Mouse (Mus musculus) stomach, embryonic 16.5 days (tissue): ENCODE results near the gene Aph1b. TPM values are rescaled to one million over a fixed set of nuclear protein-coding genes. Genes with fewer than 3 reads are reported as not detected.

Experiments used
- ATAC-seq: fragments of 200-750 bp; cut with Nextera tagmentation; 2 replicates; pipeline ENCODE4 v1.8.0; 2017; ENCODE audit warnings: moderate number of reproducible peaks, moderate TSS enrichment; ENCODE audit not compliant: insufficient read depth, low FRiP score
- H3K27ac ChIP-seq: fragments of 300-500 bp; sonication (generic); 2 replicates; pipeline ENCODE4 v1.5.1; 2014; ENCODE audit warnings: low read length
- H3K27me3 ChIP-seq: fragments of 300-500 bp; sonication (generic); 2 replicates; pipeline ENCODE4 v1.6.1; 2014; ENCODE audit warnings: low read length, control low read depth, mixed read lengths; ENCODE audit not compliant: control insufficient read depth, insufficient read depth
- H3K36me3 ChIP-seq: fragments of 300-500 bp; sonication (generic); 2 replicates; pipeline ENCODE4 v1.6.1; 2014; ENCODE audit warnings: low read length; ENCODE audit not compliant: control insufficient read depth, insufficient read depth
- H3K4me1 ChIP-seq: fragments of 300-500 bp; sonication (generic); 2 replicates; pipeline ENCODE4 v1.6.1; 2014; ENCODE audit warnings: low read length, control low read depth, mixed read lengths; ENCODE audit not compliant: control insufficient read depth, insufficient read depth
- H3K4me2 ChIP-seq: fragments of 300-500 bp; sonication (generic); 2 replicates; pipeline ENCODE4 v1.6.1; 2014; ENCODE audit warnings: low read depth, low read length, mixed read lengths
- H3K4me3 ChIP-seq: fragments of 300-500 bp; sonication (generic); replicated peaks from 2 replicates; pipeline ENCODE4 v1.5.1; 2014; ENCODE audit warnings: mild to moderate bottlenecking, low read length
- H3K9ac ChIP-seq: fragments of 300-500 bp; sonication (generic); 2 replicates; pipeline ENCODE4 v1.6.1; 2014; ENCODE audit warnings: low read length
- H3K9me3 ChIP-seq: fragments of 300-500 bp; sonication (generic); replicated peaks from 2 replicates; pipeline ENCODE4 v1.6.1; 2016; ENCODE audit warnings: low read length, control low read depth; ENCODE audit not compliant: control insufficient read depth
- WGBS: fragments of 180-500 bp; shearing (Covaris S2); extraction: QIAGEN DNeasy Blood & Tissue Kit; methylation state at CpG from one replicate; pipeline ENCODE4 v1.1.7; 2014; 5-methylcytosine and 5-hydroxymethylcytosine counted together
- polyA plus RNA-seq: library from polyadenylated mRNA; unstranded; fragments of >200 nt; fragmentation: Nextera tagmentation; extraction: Ambion mirVana; gene quantifications from 2 replicates; pipeline ENCODE4 v1.2.1, GENCODE M21; 2015

Gene Aph1b
- polyA plus RNA-seq, 1 experiment from 2014 or later, result 11.6 TPM

DNA sequence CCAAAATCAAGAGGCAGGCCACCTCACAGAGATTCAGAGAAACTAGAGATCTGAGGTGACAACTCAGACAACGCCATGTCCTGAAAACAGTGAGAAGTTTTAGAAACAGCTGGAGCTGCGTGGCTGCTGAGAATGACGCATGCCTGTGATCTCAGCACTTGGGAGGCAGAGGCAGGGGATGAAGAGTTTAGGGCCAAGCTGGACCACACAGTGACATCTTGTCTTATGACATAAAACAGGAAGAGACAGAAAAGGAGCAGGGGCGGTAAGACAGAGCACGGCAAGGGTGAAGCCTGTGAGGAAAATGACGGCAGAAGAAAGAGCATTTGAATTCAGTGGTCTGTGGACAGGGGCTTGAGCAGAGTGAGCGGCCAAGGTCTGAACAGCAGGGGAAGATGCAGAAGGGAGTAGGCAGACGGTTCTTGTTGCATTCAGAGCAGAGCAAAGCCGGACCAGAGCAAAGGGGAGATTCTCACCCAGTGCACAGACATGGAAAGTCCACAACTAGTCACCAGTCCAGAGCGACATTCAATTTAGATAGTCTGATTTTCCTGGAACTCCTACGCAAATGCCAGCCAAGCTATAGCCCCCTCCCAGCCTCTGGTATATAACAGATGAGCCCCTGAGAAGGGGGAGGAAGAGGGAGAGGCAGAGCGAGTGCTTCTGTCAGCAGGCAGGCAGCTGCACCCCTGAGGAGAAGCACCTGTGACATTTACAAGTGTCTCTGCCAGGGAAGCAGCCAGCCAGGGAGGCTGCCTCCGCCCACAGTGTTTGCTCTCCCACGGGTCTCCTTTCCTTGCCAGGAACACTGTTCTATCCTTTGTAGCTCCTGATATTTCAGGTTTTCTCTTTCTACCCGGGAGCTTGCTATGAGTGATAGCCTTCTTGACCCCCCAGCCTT is 62.2 kb downstream of the Aph1b start:
- H3K4me1 ChIP-seq, result peaks cover 12% of the 10 kb centered on the region

DNA sequence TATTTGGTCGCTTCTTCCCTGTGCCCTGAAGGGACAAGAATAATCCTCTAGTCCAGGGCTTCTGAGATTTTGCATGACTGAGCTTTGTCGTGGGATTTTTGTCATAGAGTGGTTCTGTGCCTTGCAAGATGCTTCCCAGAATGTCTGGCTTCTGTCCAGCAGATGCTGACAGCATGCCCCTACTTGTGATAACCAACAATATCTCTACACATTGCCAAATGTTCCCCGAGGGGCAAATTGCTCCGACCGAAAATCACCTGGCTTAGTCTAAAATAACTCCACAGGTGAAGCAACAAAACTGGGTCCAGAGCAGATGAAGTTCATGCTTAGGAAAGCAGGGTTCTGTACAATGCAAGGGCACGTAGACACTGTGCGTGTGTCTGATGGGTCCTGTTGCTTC is 64.0 kb downstream of the Aph1b start:
- no peak for ATAC-seq
- Histone ChIP-seq H3K9ac (no peak overlapping the region), H3K4me2 (no peak overlapping the region), H3K36me3 (no peaks in the 10 kb centered on the region), H3K4me3 (no peak overlapping the region), H3K27me3 (no peaks in the 10 kb centered on the region), H3K4me1 (peaks cover 12% of the 10 kb centered on the region), H3K9me3 (no peaks in the 10 kb centered on the region), H3K27ac (peak overlapping the region; percentile 73)
- 68% methylated on average over 7 of the region's 7 CpGs for WGBS

More for the DNA sequence above, 62.2 kb downstream of the Aph1b start:
- Histone ChIP-seq H3K4me3 (no peak overlapping the region), H3K4me2 (peak overlapping the region; percentile 22), H3K9me3 (no peaks in the 10 kb centered on the region), H3K27ac (peak overlapping the region; percentile 72), H3K9ac (peak overlapping the region; percentile 4; the same call in 1 of the 2 replicates), H3K36me3 (no peaks in the 10 kb centered on the region), H3K27me3 (no peaks in the 10 kb centered on the region)
- WGBS, result 19% methylated on average over 15 of the region's 15 CpGs
- 0 out of 2 replicates have a peak, but pooled peaks have one; percentile 42 for ATAC-seq

DNA sequence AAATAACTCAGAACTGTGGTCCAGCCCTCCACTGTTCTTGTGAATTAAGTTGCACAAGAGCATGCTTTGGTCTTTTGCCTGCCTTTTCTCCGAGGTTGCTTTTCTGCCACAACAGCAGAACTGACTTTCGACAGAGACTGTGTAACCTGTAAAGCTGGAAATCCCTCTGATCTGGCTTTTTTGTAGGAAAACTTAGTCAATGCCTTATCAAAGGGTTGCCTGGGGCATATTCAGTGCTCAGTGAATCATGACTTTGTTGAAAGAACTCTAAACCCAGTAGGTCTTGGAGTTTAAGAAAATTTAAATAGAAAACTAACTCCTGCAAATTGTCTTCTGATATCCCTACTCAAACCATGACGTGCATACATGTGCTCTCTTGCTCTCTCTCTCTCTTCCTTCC is 64.7 kb downstream of the Aph1b start:
- H3K27ac ChIP-seq, result peak overlapping the region; percentile 73; the same call in 1 of the 2 replicates
- H3K27me3 ChIP-seq, result no peaks in the 10 kb centered on the region

DNA sequence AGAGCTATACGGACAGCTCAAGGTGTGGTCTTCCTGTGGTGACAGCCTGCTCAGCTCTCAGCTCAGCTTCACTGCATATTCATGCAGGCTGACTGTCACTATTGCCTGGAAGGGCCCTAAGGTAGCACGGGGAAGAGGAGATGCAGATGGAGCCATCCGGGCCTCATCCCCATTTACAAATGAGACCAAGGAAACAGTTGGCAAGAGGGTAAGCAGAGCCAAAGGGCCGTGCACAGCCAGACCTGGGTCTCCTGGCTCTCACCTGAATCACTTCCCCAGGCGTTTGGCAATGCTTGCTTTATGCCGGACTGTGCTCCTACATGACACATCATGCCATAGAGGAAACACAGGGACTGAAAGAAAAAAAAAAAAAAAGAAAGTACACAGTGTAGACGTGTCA is 68.0 kb downstream of the Aph1b start:
- H3K27me3 ChIP-seq, result no peaks in the 10 kb centered on the region
- 52% methylated on average over 7 of the region's 7 CpGs for WGBS
- H3K9me3 ChIP-seq, result no peaks in the 10 kb centered on the region
- H3K27ac ChIP-seq, result peak overlapping the region; percentile 42; the same call in 1 of the 2 replicates
- H3K4me1 ChIP-seq, result no peaks in the 10 kb centered on the region; the same call in 1 of the 2 replicates
- H3K4me2 ChIP-seq, result no peak overlapping the region
- no peak for ATAC-seq
- H3K4me3 ChIP-seq, result no peak overlapping the region
- H3K36me3 ChIP-seq, result no peaks in the 10 kb centered on the region
- no peak overlapping the region for H3K9ac ChIP-seq

More for the DNA sequence above, 64.7 kb downstream of the Aph1b start:
- H3K9me3 ChIP-seq, result no peaks in the 10 kb centered on the region
- H3K36me3 ChIP-seq, result no peaks in the 10 kb centered on the region
- ATAC-seq, result no peak
- H3K4me3 ChIP-seq, result no peak overlapping the region
- no peak overlapping the region for H3K4me2 ChIP-seq
- H3K4me1 ChIP-seq, result peaks cover 12% of the 10 kb centered on the region
- no peak overlapping the region for H3K9ac ChIP-seq
- WGBS, result 51% methylated on average over 3 of the region's 3 CpGs

DNA sequence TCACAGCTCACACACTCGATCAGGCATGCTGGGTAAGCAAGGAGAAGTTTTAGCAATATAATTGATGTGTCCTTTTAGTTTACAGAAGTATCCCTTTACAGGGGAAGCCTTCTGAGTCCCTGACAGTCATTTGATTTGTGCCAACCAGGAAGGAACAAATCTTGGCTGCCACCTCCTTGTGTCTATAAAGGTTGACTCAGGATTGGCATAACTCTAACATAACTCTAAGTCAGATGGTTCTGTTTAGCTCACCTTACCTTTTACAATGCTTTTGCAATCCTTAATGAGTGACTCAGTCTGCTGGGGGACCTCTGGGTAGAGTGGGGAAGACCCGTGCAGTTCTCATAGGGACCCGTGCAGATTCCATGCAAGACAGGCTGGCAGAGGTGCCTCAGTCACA is 69.7 kb downstream of the Aph1b start:
- Histone ChIP-seq H3K4me1 (no peaks in the 10 kb centered on the region; the same call in 1 of the 2 replicates), H3K4me3 (no peak overlapping the region), H3K4me2 (no peak overlapping the region), H3K27ac (peak overlapping the region; percentile 26; the same call in 1 of the 2 replicates), H3K36me3 (no peaks in the 10 kb centered on the region), H3K9ac (no peak overlapping the region), H3K9me3 (no peaks in the 10 kb centered on the region), H3K27me3 (no peaks in the 10 kb centered on the region)
- WGBS, result 61% methylated on average over 3 of the region's 3 CpGs
- no peak for ATAC-seq

Other genes with a start within 250 kb of the Aph1b start
- gene Usp3, start 202.3 kb downstream of the Aph1b start, polyA plus RNA-seq, result 54.5 and 65.1 TPM in 2 replicates
- gene Car12, start 81.8 kb downstream of the Aph1b start, polyA plus RNA-seq, result 19.3 and 25.5 TPM in 2 replicates
- gene Gm10647, start 1.5 kb upstream of the Aph1b start, polyA plus RNA-seq, result 0.48 and 0.89 TPM in 2 replicates
- gene Aph1c, start 39.2 kb upstream of the Aph1b start, polyA plus RNA-seq, result 4.0 and 5.2 TPM in 2 replicates
- 27.4 and 28.6 TPM in 2 replicates for gene Rab8b, start 124.2 kb upstream of the Aph1b start, polyA plus RNA-seq
- gene Rps27l, start 150.6 kb upstream of the Aph1b start, polyA plus RNA-seq, result 713 and 839 TPM in 2 replicates
- gene Lactb, start 180.0 kb upstream of the Aph1b start, polyA plus RNA-seq, result 6.2 and 7.8 TPM in 2 replicates